Mouse (Mus musculus) urinary bladder, postnatal 10 days (tissue): ENCODE measurements around the gene Arl2bp.

Experiments used
- DNase-seq: peaks from one replicate; pipeline ENCODE4 v3.0.0; 2022; ENCODE audit warnings: low spot score

Arl2bp gene

GRCm38 (mm10) chr8:94695994-94696384, 29.6 kb downstream of the Arl2bp start, which contains the start of gene Pllp:
Gene Pllp, minus strand, starts transcription at chr8:94696278.
- no peak for DNase-seq

GRCm38 (mm10) chr8:94696566-94696965, 30.2 kb downstream of the Arl2bp start:
- DNase-seq = no peak

GRCm38 (mm10) chr8:94697956-94698355, 31.6 kb downstream of the Arl2bp start:
- no peak for DNase-seq

GRCm38 (mm10) chr8:94699366-94699765, 33.0 kb downstream of the Arl2bp start:
- no peak for DNase-seq

GRCm38 (mm10) chr8:94700421-94700935, 34.1 kb downstream of the Arl2bp start:
- no peak for DNase-seq

GRCm38 (mm10) chr8:94702156-94702555, 35.8 kb downstream of the Arl2bp start:
- no peak for DNase-seq

GRCm38 (mm10) chr8:94702844-94703813, 36.7 kb downstream of the Arl2bp start:
- DNase-seq = peak; percentile 46

- DNase-seq = peak; percentile 94
These were observed 37.7 kb downstream of the Arl2bp start for GRCm38 (mm10) chr8:94703972-94704668.

- DNase-seq = no peak
These were observed 38.2 kb downstream of the Arl2bp start for GRCm38 (mm10) chr8:94704669-94704984.

GRCm38 (mm10) chr8:94705581-94706245, 39.3 kb downstream of the Arl2bp start:
- DNase-seq = no peak

GRCm38 (mm10) chr8:94706732-94707395, 40.5 kb downstream of the Arl2bp start:
- no peak for DNase-seq

- DNase-seq = no peak
These were observed 43.9 kb downstream of the Arl2bp start for GRCm38 (mm10) chr8:94710336-94710735.

GRCm38 (mm10) chr8:94711160-94711718, 44.8 kb downstream of the Arl2bp start:
- no peak for DNase-seq

GRCm38 (mm10) chr8:94714556-94714955, 48.2 kb downstream of the Arl2bp start:
- DNase-seq = no peak

- DNase-seq = no peak
These were observed 49.5 kb downstream of the Arl2bp start for GRCm38 (mm10) chr8:94715871-94716270.

GRCm38 (mm10) chr8:94716841-94717240, 50.4 kb downstream of the Arl2bp start:
- DNase-seq = no peak
